Mouse (Mus musculus) forebrain, embryonic 15.5 days (tissue): ENCODE measurements around the gene Lrrc28. TPM values are rescaled to one million over a fixed set of nuclear protein-coding genes. Genes with fewer than 3 reads are reported as not detected.

Experiments
- ATAC-seq: fragments of 200-750 bp; cut with Nextera tagmentation; replicated peaks from 2 replicates; pipeline ENCODE4 v1.8.0; 2017; ENCODE audit warnings: mild to moderate bottlenecking, moderate TSS enrichment, moderate library complexity
- H3K27ac ChIP-seq: fragments of 300-500 bp; sonication (generic); replicated peaks from 2 replicates; pipeline ENCODE4 v1.5.1; 2015; ENCODE audit warnings: mild to moderate bottlenecking, inconsistent platforms
- H3K27me3 ChIP-seq: fragments of 300-500 bp; sonication (generic); 2 replicates; pipeline ENCODE4 v1.6.1; 2015; ENCODE audit warnings: inconsistent platforms
- H3K36me3 ChIP-seq: fragments of 300-500 bp; sonication (generic); 2 replicates; pipeline ENCODE4 v1.6.1; 2015; ENCODE audit warnings: mild to moderate bottlenecking, inconsistent platforms
- H3K4me1 ChIP-seq: fragments of 300-500 bp; sonication (generic); 2 replicates; pipeline ENCODE4 v1.6.1; 2015; ENCODE audit warnings: inconsistent platforms
- H3K4me2 ChIP-seq: fragments of 300-500 bp; sonication (generic); replicated peaks from 2 replicates; pipeline ENCODE4 v1.6.1; 2015; ENCODE audit warnings: mild to moderate bottlenecking, inconsistent platforms
- H3K4me3 ChIP-seq: fragments of 300-500 bp; sonication (generic); 2 replicates; pipeline ENCODE4 v1.5.1; 2015; ENCODE audit warnings: mild to moderate bottlenecking, inconsistent platforms
- H3K9ac ChIP-seq: fragments of 300-500 bp; sonication (generic); replicated peaks from 2 replicates; pipeline ENCODE4 v1.6.1; 2015; ENCODE audit warnings: mild to moderate bottlenecking, inconsistent platforms
- H3K9me3 ChIP-seq: fragments of 300-500 bp; sonication (generic); 2 replicates; pipeline ENCODE4 v1.6.1; 2016; ENCODE audit warnings: inconsistent platforms
- WGBS: fragments of 180-500 bp; shearing (Covaris S2); methylation state at CpG from one replicate; pipeline ENCODE4 v1.1.7; 2015; ENCODE audit warnings: mixed read lengths; 5-methylcytosine and 5-hydroxymethylcytosine counted together
- polyA plus RNA-seq: library from polyadenylated mRNA; unstranded; fragments of >200 nt; fragmentation: Nextera tagmentation; extraction: Ambion mirVana; gene quantifications from 2 replicates; pipeline ENCODE4 v1.2.1, GENCODE M21; 2015

Gene Lrrc28
- polyA plus RNA-seq, 1 experiment from 2014 or later, result 31.0 TPM

- Histone ChIP-seq H3K4me3 (no peak overlapping the region), H3K4me2 (no peak overlapping the region), H3K9ac (no peak overlapping the region), H3K27me3 (no peaks in the 10 kb centered on the region), H3K36me3 (no peaks in the 10 kb centered on the region), H3K9me3 (no peaks in the 10 kb centered on the region), H3K27ac (peak overlapping the region; percentile 80), H3K4me1 (peaks cover 21% of the 10 kb centered on the region)
- 10% methylated on average over 7 of the region's 7 CpGs for WGBS
- ATAC-seq, result peak; percentile 91
Measured at GRCm38 (mm10) chr7:67468802-67469408, 176.2 kb downstream of the Lrrc28 start.

GRCm38 (mm10) chr7:67468180-67468579, 176.9 kb downstream of the Lrrc28 start:
- Histone ChIP-seq H3K36me3 (no peaks in the 10 kb centered on the region), H3K4me2 (no peak overlapping the region), H3K4me3 (no peak overlapping the region), H3K27ac (peak overlapping the region; percentile 80), H3K9me3 (no peaks in the 10 kb centered on the region), H3K27me3 (no peaks in the 10 kb centered on the region), H3K9ac (no peak overlapping the region), H3K4me1 (peaks cover 21% of the 10 kb centered on the region)
- WGBS, result 40% methylated on average over 3 of the region's 3 CpGs
- no peak for ATAC-seq

- H3K4me3 ChIP-seq, result no peak overlapping the region
- H3K4me1 ChIP-seq, result peaks cover 21% of the 10 kb centered on the region
- H3K9me3 ChIP-seq, result no peaks in the 10 kb centered on the region
- no peak for ATAC-seq
- H3K27ac ChIP-seq, result no peak overlapping the region
- no peaks in the 10 kb centered on the region for H3K36me3 ChIP-seq
- WGBS, result 91% methylated on average over 2 of the region's 2 CpGs
- H3K27me3 ChIP-seq, result no peaks in the 10 kb centered on the region
- no peak overlapping the region for H3K4me2 ChIP-seq
- H3K9ac ChIP-seq, result no peak overlapping the region
Measured at GRCm38 (mm10) chr7:67466322-67466721, 178.7 kb downstream of the Lrrc28 start.

GRCm38 (mm10) chr7:67464633-67465032, 180.4 kb downstream of the Lrrc28 start:
- Histone ChIP-seq H3K9me3 (no peaks in the 10 kb centered on the region), H3K4me2 (no peak overlapping the region), H3K27me3 (no peaks in the 10 kb centered on the region), H3K9ac (no peak overlapping the region), H3K36me3 (no peaks in the 10 kb centered on the region), H3K27ac (no peak overlapping the region), H3K4me1 (peaks cover 21% of the 10 kb centered on the region), H3K4me3 (no peak overlapping the region)
- WGBS, result 92% methylated on average over 8 of the region's 8 CpGs
- ATAC-seq, result no peak

- Histone ChIP-seq H3K4me3 (no peak overlapping the region), H3K9me3 (no peaks in the 10 kb centered on the region), H3K4me2 (no peak overlapping the region), H3K27me3 (no peaks in the 10 kb centered on the region), H3K27ac (no peak overlapping the region), H3K9ac (no peak overlapping the region), H3K36me3 (no peaks in the 10 kb centered on the region), H3K4me1 (peaks cover 12% of the 10 kb centered on the region)
- 14% methylated on average over 7 of the region's 7 CpGs for WGBS
- ATAC-seq, result no peak
Measured at GRCm38 (mm10) chr7:67463565-67463964, 181.5 kb downstream of the Lrrc28 start.

Other genes starting within 250 kb of the Lrrc28 start
- gene Ttc23, start 2.1 kb upstream of the Lrrc28 start, polyA plus RNA-seq, result 8.9 and 9.4 TPM in 2 replicates
- gene Synm, start 114.5 kb upstream of the Lrrc28 start, polyA plus RNA-seq, result 3.8 and 4.5 TPM in 2 replicates